Mouse (Mus musculus) cerebellum, adult 9-10 months (tissue): ENCODE measurements at regions not wholly inside any gene's neighbourhood (a gene's known extent, or its start where the extent isn't known, plus 50 kb on each side); places are given as distances from the start of the nearest gene placed in this dataset.

Experiments
- DNase-seq: peaks from one replicate; pipeline ENCODE4 v3.0.0; 2022

GRCm38 (mm10) chrX:62584011-62584625 is 116.3 kb downstream of the 4931400O07Rik start:
- DNase-seq = peak; percentile 84
